9 mouse cellular contexts compared by ENCODE assay signal in the genomic region with DNA sequence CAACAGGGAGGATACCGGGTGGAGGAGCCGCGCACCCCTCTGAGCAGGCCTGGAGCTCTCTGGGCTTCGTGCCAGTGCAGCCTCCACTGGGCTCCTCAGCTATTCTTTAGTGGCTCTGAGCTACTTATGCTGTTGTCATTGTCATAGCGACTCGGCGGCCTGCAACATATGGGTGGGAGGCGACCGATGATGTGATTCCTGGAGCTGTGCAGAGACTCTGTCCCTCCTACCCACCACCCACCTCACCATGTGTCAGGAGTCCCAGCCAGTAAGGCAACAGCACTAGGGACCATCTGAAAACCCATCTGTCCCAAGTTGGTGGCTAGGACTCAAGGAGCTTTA. TPM values are rescaled to one million over a fixed set of nuclear protein-coding genes. Genes with fewer than 3 reads are reported as not detected.
DNase-seq lines count a peak whose midpoint lies in the region; ATAC-seq lines count a peak whose summit lies in the region.
"Had no signal": no experiment of that assay in that cellular context is flagged by ENCODE, and none has a peak within 500 bp of the region (broad histone marks: within the 10 kb centered on the region; RNA-seq: fewer than 3 reads in every experiment).

No protein-coding gene starts in this region.

- intact Hi-C loops in left cerebral cortex, postnatal 10 days (cut with DNase I): no loop called here

- peak; percentile 62 for DNase-seq in spleen, adult 12 weeks (ENCODE audit: low spot score)
- no peak for DNase-seq in spleen, postnatal 14 days (ENCODE audit: low spot score in 2 of 2)
- DNase-seq in frontal cortex, postnatal 14 days (ENCODE audit: low spot score in 2 of 2): peak; percentile 79 to 88
- peak; percentile 83 to 85 for DNase-seq in left cerebral cortex, postnatal 10 days (ENCODE audit: extremely low spot score in 1 of 2, low spot score in 2 of 2)
- DNase-seq in right cerebral cortex, adult 18-20 months: peak; percentile 96
- DNase-seq in B cell, adult 2 months: no peak
- DNase-seq in lung, postnatal 36 days: no peak

- ATAC-seq in CD4-positive, CD25-positive, alpha-beta regulatory T cell, adult 4 months: no peak

RNA-seq across cellular contexts. Expression of a gene that starts 16.2 kb away (rescaled TPM):
- not detected for total RNA-seq in left cerebral cortex, postnatal 10 days (2021)
- not detected for polyA plus RNA-seq in CD4-positive, CD25-positive, alpha-beta regulatory T cell, adult 4 months (2017; shearing (Covaris generic))
- polyA plus RNA-seq: kidney, postnatal 0 days had no signal

Comparison
In these comparisons a context has a peak if more than half of its experiments do, and no peak if none do; other contexts are left out.
1. DNase-seq: peak in spleen, adult 12 weeks (single experiment), frontal cortex, postnatal 14 days (2 of 2), left cerebral cortex, postnatal 10 days (2 of 2) and right cerebral cortex, adult 18-20 months (single experiment); none in spleen, postnatal 14 days (0 of 2), B cell, adult 2 months (0 of 2) and lung, postnatal 36 days (single experiment).